Mouse (Mus musculus) forebrain, embryonic 10.5 days (tissue): ENCODE results near the gene Vapa. TPM values are rescaled to one million over a fixed set of nuclear protein-coding genes. Genes with fewer than 3 reads are reported as not detected.
"Not testable (repeated sequence)": the region's sequence is repeated elsewhere in the genome, so short reads cannot be mapped to it uniquely, and the experiment has no call there.

Source experiments
- DNase-seq: peaks from one replicate; pipeline ENCODE4 v3.0.0-alpha.2; 2017; ENCODE audit warnings: low spot score; ENCODE audit errors: extremely low spot score
- H3K27ac ChIP-seq: fragments of 300-500 bp; sonication (generic); 2 replicates; pipeline ENCODE4 v1.5.1; 2016; ENCODE audit warnings: mild to moderate bottlenecking
- H3K27me3 ChIP-seq: fragments of 300-500 bp; sonication (generic); 2 replicates; pipeline ENCODE4 v1.6.1; 2016; ENCODE audit warnings: mild to moderate bottlenecking; ENCODE audit not compliant: poor library complexity, severe bottlenecking
- H3K36me3 ChIP-seq: fragments of 300-500 bp; sonication (generic); replicated peaks from 2 replicates; pipeline ENCODE4 v1.6.1; 2016; ENCODE audit warnings: mild to moderate bottlenecking, moderate library complexity
- H3K4me1 ChIP-seq: fragments of 300-500 bp; sonication (generic); 2 replicates; pipeline ENCODE4 v1.6.1; 2016
- H3K4me3 ChIP-seq: fragments of 300-500 bp; sonication (generic); 2 replicates; pipeline ENCODE4 v1.5.1; 2016; ENCODE audit warnings: mild to moderate bottlenecking, moderate library complexity
- H3K9me3 ChIP-seq: fragments of 300-500 bp; sonication (generic); 2 replicates; pipeline ENCODE4 v1.6.1; 2016; ENCODE audit warnings: mild to moderate bottlenecking, moderate library complexity
- WGBS: fragments of 180-500 bp; shearing (Covaris S2); methylation state at CpG from one replicate; pipeline ENCODE4 v1.1.7; 2016; 5-methylcytosine and 5-hydroxymethylcytosine counted together
- polyA plus RNA-seq: library from polyadenylated mRNA; unstranded; fragments of >200 nt; fragmentation: Nextera tagmentation; extraction: Ambion mirVana; gene quantifications from 2 replicates; pipeline ENCODE4 v1.2.1, GENCODE M21; 2016

The Vapa gene
- polyA plus RNA-seq, 1 experiment from 2014 or later: 159 TPM

- no peak overlapping the region for H3K4me3 ChIP-seq
- no peaks in the 10 kb centered on the region for H3K4me1 ChIP-seq
- WGBS: 92% methylated on average over 12 of the region's 12 CpGs
- H3K9me3 ChIP-seq: no peaks in the 10 kb centered on the region
- DNase-seq: no peak
- no peaks in the 10 kb centered on the region for H3K36me3 ChIP-seq
- no peak overlapping the region for H3K27ac ChIP-seq
- no peaks in the 10 kb centered on the region for H3K27me3 ChIP-seq
These were observed 60.8 kb downstream of the Vapa start for GRCm38 (mm10) chr17:65552426-65552997.

GRCm38 (mm10) chr17:65550357-65550756 lies 63.0 kb downstream of the Vapa start:
- Histone ChIP-seq H3K27me3 (no peaks in the 10 kb centered on the region), H3K36me3 (no peaks in the 10 kb centered on the region), H3K9me3 (no peaks in the 10 kb centered on the region), H3K27ac (no peak overlapping the region), H3K4me1 (no peaks in the 10 kb centered on the region), H3K4me3 (no peak overlapping the region)
- 89% methylated on average over 4 of the region's 4 CpGs for WGBS
- no peak for DNase-seq

- 82% methylated on average over 18 of the region's 18 CpGs for WGBS
- Histone ChIP-seq H3K4me3 (no peak overlapping the region), H3K9me3 (no peaks in the 10 kb centered on the region), H3K36me3 (no peaks in the 10 kb centered on the region), H3K4me1 (no peaks in the 10 kb centered on the region), H3K27ac (no peak overlapping the region), H3K27me3 (no peaks in the 10 kb centered on the region)
- DNase-seq: no peak
These were observed 64.5 kb downstream of the Vapa start for GRCm38 (mm10) chr17:65548698-65549365.

- H3K27me3 ChIP-seq, H3K4me1 ChIP-seq, H3K36me3 ChIP-seq, DNase-seq, H3K27ac ChIP-seq, H3K4me3 ChIP-seq, H3K9me3 ChIP-seq: not testable (repeated sequence)
- 92% methylated on average over 4 of the region's 4 CpGs for WGBS
These were observed 67.1 kb downstream of the Vapa start for GRCm38 (mm10) chr17:65546221-65546620.

GRCm38 (mm10) chr17:65540441-65541272 lies 72.7 kb downstream of the Vapa start, which contains the start of gene Tmem232:
TSS of gene Tmem232 (minus strand) at chr17:65540782.
- H3K4me3 ChIP-seq: peak within 1 kb of the TSS; percentile 48
- H3K36me3 ChIP-seq: no peaks in the 10 kb centered on the region
- peak; percentile 42 for DNase-seq
- H3K27me3 ChIP-seq: peaks cover 10% of the 10 kb centered on the region; the same call in 1 of the 2 replicates
- 20% methylated on average over 26 of the region's 26 CpGs for WGBS
- no peaks in the 10 kb centered on the region for H3K9me3 ChIP-seq
- no peak within 1 kb of the TSS for H3K27ac ChIP-seq
- peaks cover 7% of the 10 kb centered on the region; the same call in 1 of the 2 replicates for H3K4me1 ChIP-seq

- Histone ChIP-seq H3K27me3 (peaks cover 10% of the 10 kb centered on the region; the same call in 1 of the 2 replicates), H3K4me3 (no peak overlapping the region), H3K9me3 (no peaks in the 10 kb centered on the region), H3K4me1 (peaks cover 7% of the 10 kb centered on the region; the same call in 1 of the 2 replicates), H3K36me3 (no peaks in the 10 kb centered on the region), H3K27ac (no peak overlapping the region)
- WGBS: 20% methylated on average over 3 of the region's 3 CpGs
- peak; percentile 49 for DNase-seq
These were observed 77.2 kb downstream of the Vapa start for GRCm38 (mm10) chr17:65536156-65536555.

- H3K27ac ChIP-seq, H3K36me3 ChIP-seq, DNase-seq, H3K4me3 ChIP-seq, H3K4me1 ChIP-seq, H3K9me3 ChIP-seq, H3K27me3 ChIP-seq: not testable (repeated sequence)
These were observed 81.0 kb downstream of the Vapa start for GRCm38 (mm10) chr17:65532381-65532780.

Other genes starting within 250 kb of the Vapa start
- not detected in 2 replicates for gene Tmem232, start 72.8 kb downstream of the Vapa start, polyA plus RNA-seq
- not detected in 2 replicates for gene Txndc2, start 28.6 kb upstream of the Vapa start, polyA plus RNA-seq
- 58.6 and 64.7 TPM in 2 replicates for gene Rab31, start 159.2 kb upstream of the Vapa start, polyA plus RNA-seq
- 61.5 and 66.0 TPM in 2 replicates for gene Ppp4r1, start 169.0 kb upstream of the Vapa start, polyA plus RNA-seq